Mouse (Mus musculus): Measurements from ENCODE around the gene Brd3os. TPM values are rescaled to one million over a fixed set of nuclear protein-coding genes. Genes with fewer than 3 reads are reported as not detected.

Gene Brd3os
- polyA plus RNA-seq, 1 experiment from 2014 or later, result 0.35 TPM

DNA sequence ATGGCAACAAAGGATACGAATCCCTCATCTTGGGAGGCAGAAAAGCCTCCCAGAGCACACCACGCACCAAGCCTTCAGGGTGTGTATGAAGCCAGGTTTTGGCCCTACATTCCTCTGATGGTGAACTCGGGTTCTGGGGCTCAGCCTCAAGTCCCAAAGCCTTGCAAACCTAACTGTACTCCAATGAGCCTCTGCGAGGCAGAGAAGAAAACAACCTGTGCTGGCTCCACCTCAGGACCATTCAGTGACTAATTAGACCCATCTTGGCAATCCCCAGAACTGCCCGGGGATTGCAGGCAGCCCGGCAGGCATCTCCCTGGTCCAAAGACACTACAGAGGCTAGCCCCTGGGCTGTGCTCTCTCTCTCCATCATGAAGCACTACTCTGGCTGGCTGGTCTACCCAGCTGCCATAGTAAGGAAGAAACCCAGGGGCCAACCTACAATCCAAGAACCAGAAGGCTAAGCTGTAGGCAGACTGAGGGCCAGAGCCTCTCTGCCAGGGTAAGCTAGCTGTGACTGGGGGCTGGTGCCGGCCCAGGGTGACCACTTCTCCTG, 29.8 kb upstream of the Brd3os start:
- TF ChIP-seq CTCF (IDR thresholded peaks at IDR 0.05; ENCODE audit: low read depth) (no peak), EP300 (IDR thresholded peaks at IDR 0.05; ENCODE audit: low read depth) (no peak)
- Histone ChIP-seq H3K9me3 (ENCODE audit: low read length) (no peaks in the 10 kb centered on the region), H3K27me3 (ENCODE audit: insufficient read depth, low read length) (no peaks in the 10 kb centered on the region), H3K36me3 (replicated peaks; ENCODE audit: insufficient read depth, low read length) (no peaks in the 10 kb centered on the region), H3K27ac (ENCODE audit: low read depth) (peak overlapping the region; percentile 87), H3K9ac (replicated peaks) (peak overlapping the region; percentile 12; the same call in 1 of the 2 replicates), H3K4me2 (ENCODE audit: low read depth, low read length) (peak overlapping the region; percentile 70), H3K4me1 (ENCODE audit: insufficient read depth) (peaks cover 73% of the 10 kb centered on the region), H3K4me3 (ENCODE audit: low read depth, low read length) (no peak overlapping the region)
- 31% methylated on average over 7 of the region's 7 CpGs for WGBS (ENCODE audit: insufficient replicate concordance)
- ATAC-seq, result no peak
- no peak for DNase-seq

DNA sequence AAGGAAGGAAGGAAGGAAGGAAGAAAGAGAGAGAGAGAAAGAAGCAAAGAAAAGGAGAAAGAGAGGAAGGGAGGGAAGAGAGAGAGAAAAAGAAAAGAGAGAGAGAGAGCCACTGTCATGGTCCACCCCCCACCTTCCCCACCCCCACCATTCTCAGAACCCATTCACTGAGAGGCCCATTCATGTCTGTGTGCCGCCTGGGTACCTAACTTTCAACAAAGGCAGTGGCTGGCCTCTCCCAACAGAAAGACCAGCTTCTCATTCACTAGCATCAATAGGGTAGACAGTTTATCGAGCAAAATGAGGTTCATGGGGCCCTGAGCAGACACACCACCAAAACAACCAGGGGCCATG, 28.6 kb upstream of the Brd3os start:
- Histone ChIP-seq H3K4me2 (ENCODE audit: low read depth, low read length) (no peak overlapping the region), H3K4me1 (ENCODE audit: insufficient read depth) (peaks cover 74% of the 10 kb centered on the region), H3K27me3 (ENCODE audit: insufficient read depth, low read length) (no peaks in the 10 kb centered on the region), H3K9me3 (ENCODE audit: low read length) (no peaks in the 10 kb centered on the region), H3K9ac (replicated peaks) (no peak overlapping the region), H3K36me3 (replicated peaks; ENCODE audit: insufficient read depth, low read length) (no peaks in the 10 kb centered on the region), H3K27ac (ENCODE audit: low read depth) (no peak overlapping the region), H3K4me3 (ENCODE audit: low read depth, low read length) (no peak overlapping the region)
- 49% methylated on average over 2 of the region's 2 CpGs for WGBS (ENCODE audit: insufficient replicate concordance)
- ATAC-seq (no peak), DNase-seq (no peak)
- no peak for TF ChIP-seq CTCF (IDR thresholded peaks at IDR 0.05; ENCODE audit: low read depth)

DNA sequence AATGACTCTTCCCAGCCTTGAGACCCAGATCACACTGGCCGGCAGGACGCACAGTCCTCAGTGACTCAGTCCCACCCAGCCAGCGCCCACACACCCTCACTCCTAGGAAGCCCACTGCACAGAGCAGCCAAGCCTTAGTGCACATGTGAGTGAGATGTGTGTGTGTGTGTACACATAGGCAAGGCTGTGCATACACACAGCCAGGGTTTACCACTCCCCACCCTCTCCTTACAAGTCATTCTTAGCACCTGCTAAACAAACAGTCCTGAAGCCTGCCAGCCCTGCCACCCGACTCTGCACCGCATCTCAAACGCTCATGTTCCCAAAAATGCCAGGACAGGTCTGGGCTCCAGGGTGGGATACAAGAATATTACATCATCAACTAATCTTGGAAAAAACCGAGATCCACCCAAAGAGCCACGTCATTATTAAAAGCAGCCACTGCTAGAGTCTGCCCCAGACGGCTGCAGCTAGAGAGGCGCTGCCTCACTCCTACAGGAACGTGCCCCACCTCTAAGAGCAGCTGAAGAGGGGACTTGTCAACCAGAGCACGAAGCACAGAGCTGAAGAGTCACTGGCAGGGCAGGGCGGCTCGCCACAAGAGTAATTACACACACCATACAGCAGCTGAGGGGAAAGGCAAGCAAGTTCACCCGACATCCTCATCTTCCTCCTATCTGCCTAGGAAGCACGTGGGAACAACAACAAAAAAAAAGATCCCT, 28.0 kb upstream of the Brd3os start:
- Histone ChIP-seq H3K4me2 (ENCODE audit: low read depth, low read length) (0 out of 2 replicates have a peak overlapping the region, but pooled peaks have one; percentile 3), H3K4me1 (ENCODE audit: insufficient read depth) (peaks cover 79% of the 10 kb centered on the region), H3K36me3 (replicated peaks; ENCODE audit: insufficient read depth, low read length) (no peaks in the 10 kb centered on the region), H3K9ac (replicated peaks) (0 out of 2 replicates have a peak overlapping the region, but pooled peaks have one; percentile 16), H3K4me3 (ENCODE audit: low read depth, low read length) (no peak overlapping the region), H3K27me3 (ENCODE audit: insufficient read depth, low read length) (no peaks in the 10 kb centered on the region), H3K9me3 (ENCODE audit: low read length) (no peaks in the 10 kb centered on the region), H3K27ac (ENCODE audit: low read depth) (0 out of 2 replicates have a peak overlapping the region, but pooled peaks have one; percentile 55)
- no peak for ATAC-seq
- DNase-seq, result no peak
- WGBS (ENCODE audit: insufficient replicate concordance), result 43% methylated on average over 16 of the region's 16 CpGs
- no peak for TF ChIP-seq CTCF (IDR thresholded peaks at IDR 0.05; ENCODE audit: low read depth)
- no peak for TF ChIP-seq EP300 (IDR thresholded peaks at IDR 0.05; ENCODE audit: low read depth)

DNA sequence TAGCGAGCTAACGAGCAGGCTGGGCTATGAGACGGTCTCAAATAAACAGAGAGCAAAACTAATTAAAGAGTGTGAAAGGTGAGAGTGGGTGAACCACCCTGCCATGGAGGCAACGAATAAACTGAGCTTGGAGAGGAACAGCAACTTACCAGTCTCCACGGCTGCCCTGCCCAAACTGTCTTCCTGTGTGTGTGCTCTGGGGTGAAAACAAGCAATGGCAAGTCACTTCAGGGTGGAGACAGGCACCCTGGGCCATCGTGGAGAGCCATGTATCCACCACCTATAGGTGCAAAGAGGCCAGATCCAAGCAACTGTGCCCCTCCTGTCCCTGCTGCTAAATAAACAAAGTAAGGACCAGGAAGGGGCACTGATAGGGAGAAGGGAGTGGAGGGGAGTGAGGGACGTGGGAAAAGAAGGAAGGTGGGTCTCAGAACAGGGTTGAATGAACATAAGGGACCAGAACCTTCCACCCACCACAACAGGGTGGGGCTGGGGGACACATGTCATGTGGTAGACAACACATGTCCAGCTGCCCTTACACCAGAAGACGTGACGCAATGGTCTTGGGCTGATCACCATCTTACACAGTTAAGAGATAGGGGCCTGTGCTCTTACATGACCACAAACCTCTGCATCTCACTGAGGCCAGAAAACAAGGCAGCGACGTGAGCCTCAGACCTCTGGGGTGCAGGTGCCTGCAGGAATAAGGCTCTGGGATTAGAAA, 26.9 kb upstream of the Brd3os start:
- ATAC-seq (no peak), DNase-seq (no peak)
- TF ChIP-seq CTCF (IDR thresholded peaks at IDR 0.05; ENCODE audit: low read depth), result no peak
- TF ChIP-seq EP300 (IDR thresholded peaks at IDR 0.05; ENCODE audit: low read depth), result no peak
- 42% methylated on average over 11 of the region's 11 CpGs for WGBS (ENCODE audit: insufficient replicate concordance)
- H3K9ac ChIP-seq (replicated peaks), result 0 out of 2 replicates have a peak overlapping the region, but pooled peaks have one; percentile 16
- no peaks in the 10 kb centered on the region for H3K27me3 ChIP-seq (ENCODE audit: insufficient read depth, low read length)
- 0 out of 2 replicates have a peak overlapping the region, but pooled peaks have one; percentile 3 for H3K4me2 ChIP-seq (ENCODE audit: low read depth, low read length)
- H3K4me1 ChIP-seq (ENCODE audit: insufficient read depth), result peaks cover 84% of the 10 kb centered on the region
- H3K4me3 ChIP-seq (ENCODE audit: low read depth, low read length), result no peak overlapping the region
- no peaks in the 10 kb centered on the region for H3K9me3 ChIP-seq (ENCODE audit: low read length)
- no peaks in the 10 kb centered on the region for H3K36me3 ChIP-seq (replicated peaks; ENCODE audit: insufficient read depth, low read length)
- H3K27ac ChIP-seq (ENCODE audit: low read depth), result peak overlapping the region; percentile 55; the same call in 1 of the 2 replicates

DNA sequence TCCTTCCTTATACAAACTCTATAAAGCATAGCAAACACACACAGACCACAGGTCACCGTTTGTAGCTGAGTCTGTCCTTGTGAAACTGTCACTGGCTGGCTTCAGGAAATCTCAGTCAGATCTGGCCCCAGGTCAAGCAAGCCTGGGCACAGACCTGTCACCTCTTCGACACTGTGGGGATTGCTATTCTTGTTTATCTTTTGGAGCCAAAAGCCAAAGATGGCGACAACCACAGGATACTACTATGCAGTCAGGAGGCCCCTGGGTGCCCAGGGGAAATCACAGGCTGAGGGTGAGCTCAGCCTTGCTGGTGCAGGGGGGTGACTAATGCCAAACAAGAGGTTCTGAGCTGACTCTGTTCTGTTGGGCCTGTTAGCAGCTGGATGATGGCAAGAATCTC, 25.7 kb upstream of the Brd3os start:
- TF ChIP-seq EP300 (IDR thresholded peaks at IDR 0.05; ENCODE audit: low read depth) (no peak), CTCF (IDR thresholded peaks at IDR 0.05; ENCODE audit: low read depth) (no peak)
- Histone ChIP-seq H3K36me3 (replicated peaks; ENCODE audit: insufficient read depth, low read length) (no peaks in the 10 kb centered on the region), H3K27me3 (ENCODE audit: insufficient read depth, low read length) (no peaks in the 10 kb centered on the region), H3K27ac (ENCODE audit: low read depth) (peak overlapping the region; percentile 55), H3K4me2 (ENCODE audit: low read depth, low read length) (no peak overlapping the region), H3K9me3 (ENCODE audit: low read length) (no peaks in the 10 kb centered on the region), H3K9ac (replicated peaks) (no peak overlapping the region), H3K4me3 (ENCODE audit: low read depth, low read length) (no peak overlapping the region), H3K4me1 (ENCODE audit: insufficient read depth) (peaks cover 79% of the 10 kb centered on the region)
- DNase-seq (no peak), ATAC-seq (peak; percentile 28)
- WGBS (ENCODE audit: insufficient replicate concordance), result 19% methylated on average over 3 of the region's 3 CpGs

DNA sequence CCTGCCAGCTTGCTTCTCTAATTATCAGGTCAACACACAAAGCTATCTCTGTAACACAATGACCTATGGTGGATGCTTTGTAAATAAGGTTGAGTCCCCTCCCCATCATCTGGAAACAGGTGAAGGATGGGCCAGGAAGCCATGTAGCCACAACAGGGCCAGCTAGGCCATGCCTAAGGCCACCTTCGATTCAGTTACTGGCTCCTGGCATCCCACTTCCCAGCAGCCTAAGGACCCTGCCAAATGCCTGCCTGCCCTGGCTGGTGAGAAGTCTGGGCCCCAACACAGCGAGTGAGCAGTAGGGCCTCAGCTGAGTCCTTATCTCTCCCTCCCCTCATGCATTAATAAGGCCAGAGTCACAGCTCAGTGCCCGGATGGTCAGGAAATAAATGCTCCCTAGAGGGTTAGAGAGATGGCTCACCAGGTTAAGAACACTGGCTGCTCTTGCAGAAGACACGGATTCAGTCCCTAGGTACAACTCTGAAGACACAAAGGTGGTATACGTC, 24.4 kb upstream of the Brd3os start:
- peaks cover 69% of the 10 kb centered on the region for H3K4me1 ChIP-seq (ENCODE audit: insufficient read depth)
- whole genome bisulfite sequencing (ENCODE audit: insufficient replicate concordance), result 42% methylated on average over 5 of the region's 5 CpGs
- no peaks in the 10 kb centered on the region for H3K27me3 ChIP-seq (ENCODE audit: insufficient read depth, low read length)
- H3K27ac ChIP-seq (ENCODE audit: low read depth), result no peak overlapping the region
- no peak overlapping the region for H3K4me2 ChIP-seq (ENCODE audit: low read depth, low read length)
- no peaks in the 10 kb centered on the region for H3K9me3 ChIP-seq (ENCODE audit: low read length)
- no peak overlapping the region for H3K4me3 ChIP-seq (ENCODE audit: low read depth, low read length)
- H3K36me3 ChIP-seq (replicated peaks; ENCODE audit: insufficient read depth, low read length), result no peaks in the 10 kb centered on the region
- H3K9ac ChIP-seq (replicated peaks), result 0 out of 2 replicates have a peak overlapping the region, but pooled peaks have one; percentile 16
- DNase-seq (no peak), ATAC-seq (no peak)
- TF ChIP-seq CTCF (IDR thresholded peaks at IDR 0.05; ENCODE audit: low read depth) (no peak), EP300 (IDR thresholded peaks at IDR 0.05; ENCODE audit: low read depth) (no peak)
